Comparison of ENCODE assay signal across 29 mouse cellular contexts in the genomic region with DNA sequence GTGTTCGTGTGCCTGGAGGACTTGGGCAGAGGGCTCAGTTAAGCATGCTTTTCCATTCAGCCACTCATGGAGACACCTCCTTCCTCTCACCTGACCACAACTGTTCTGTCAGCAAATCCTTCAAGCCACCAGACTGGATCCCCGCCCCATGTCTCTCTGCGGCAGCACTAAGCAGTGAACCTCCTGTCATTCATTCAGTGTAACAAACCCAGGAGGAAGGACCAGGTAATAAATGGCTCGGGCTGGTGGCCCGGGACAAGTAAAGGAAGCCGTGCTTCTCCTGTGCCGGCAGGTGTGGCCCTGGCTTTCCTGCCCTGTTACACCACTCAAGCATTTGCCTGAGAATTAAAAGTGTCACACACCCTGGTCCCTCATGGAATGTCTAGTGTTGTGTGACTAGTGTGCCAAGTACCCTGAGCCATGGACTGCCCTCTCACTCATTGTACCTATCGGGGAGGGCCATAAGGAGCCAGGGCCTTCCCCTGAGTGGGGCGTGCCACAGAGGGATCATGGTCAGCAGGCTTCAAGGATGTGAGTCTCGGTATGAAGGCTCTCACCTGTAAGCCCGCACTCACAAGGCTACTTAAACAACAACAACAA.
DNase-seq lines count a peak whose midpoint lies in the region; ATAC-seq and TF ChIP-seq lines count a peak whose summit lies in the region.
"Had no signal": no experiment of that assay in that cellular context is flagged by ENCODE, and none has a peak within 500 bp of the region (broad histone marks: within the 10 kb centered on the region; RNA-seq: fewer than 3 reads in every experiment).

No protein-coding gene starts in this region.

- DNase-seq in lung, adult 18-20 months: peak; percentile 54 to 71
- DNase-seq in lung, postnatal 0 days (ENCODE audit: low spot score): peak; percentile 88
- DNase-seq in lung, postnatal 4 days: peak; percentile 19 to 63
- DNase-seq in urinary bladder, postnatal 36 days (ENCODE audit: low spot score in 2 of 2): no peak
- no peak for DNase-seq in right cerebral cortex, postnatal 10 days (ENCODE audit: low spot score in 2 of 2)
- no peak for DNase-seq in liver, postnatal 0 days
- DNase-seq: adrenal gland, postnatal 14 days; cerebellum, adult 11 months; cerebellum, adult 9-10 months; cerebellum, postnatal 36 days; heart, adult 2 months; heart, postnatal 10 days; kidney, adult 2 months; kidney, postnatal 14 days; thymus, postnatal 14 days had no signal

- TF ChIP-seq EP300 in lung, postnatal 0 days (IDR thresholded peaks at IDR 0.05): peak; percentile 75
- TF ChIP-seq EP300 in liver, postnatal 0 days (IDR thresholded peaks at IDR 0.05; ENCODE audit: low read depth): no peak

- H3K9me3 ChIP-seq in intestine, embryonic 16.5 days (ENCODE audit: control insufficient read depth, low read length): no peaks in the 10 kb centered on the region
- H3K9me3 ChIP-seq in lung, postnatal 0 days (ENCODE audit: low read length): no peaks in the 10 kb centered on the region
- no peaks in the 10 kb centered on the region for H3K9me3 ChIP-seq in kidney, embryonic 16.5 days (ENCODE audit: low read length)
- no peaks in the 10 kb centered on the region for H3K9me3 ChIP-seq in liver, postnatal 0 days (ENCODE audit: low read length)
- H3K9me3 ChIP-seq: embryonic facial prominence, embryonic 13.5 days; forebrain, embryonic 10.5 days; heart, embryonic 13.5 days; limb, embryonic 10.5 days; limb, embryonic 15.5 days; midbrain, embryonic 12.5 days; neural tube, embryonic 12.5 days had no signal

- H3K4me3 ChIP-seq in intestine, embryonic 16.5 days (ENCODE audit: low read length): no peak overlapping the region
- H3K4me3 ChIP-seq in lung, postnatal 0 days (ENCODE audit: low read depth, low read length): no peak overlapping the region
- H3K4me3 ChIP-seq in kidney, embryonic 16.5 days (ENCODE audit: low read length): no peak overlapping the region
- H3K4me3 ChIP-seq in liver, postnatal 0 days (ENCODE audit: low read depth, low read length): no peak overlapping the region
- H3K4me3 ChIP-seq: embryonic facial prominence, embryonic 13.5 days; forebrain, embryonic 10.5 days; heart, adult 2 months; heart, embryonic 13.5 days; limb, embryonic 10.5 days; limb, embryonic 15.5 days; midbrain, embryonic 12.5 days; myocyte; neural tube, embryonic 12.5 days had no signal

- no peak overlapping the region for H3K9ac ChIP-seq in intestine, embryonic 16.5 days (ENCODE audit: low read depth, low read length)
- H3K9ac ChIP-seq in lung, postnatal 0 days (replicated peaks; ENCODE audit: low read depth): no peak overlapping the region
- no peak overlapping the region for H3K9ac ChIP-seq in kidney, embryonic 16.5 days (replicated peaks; ENCODE audit: low read length)
- H3K9ac ChIP-seq in liver, postnatal 0 days (replicated peaks): no peak overlapping the region
- H3K9ac ChIP-seq: embryonic facial prominence, embryonic 13.5 days; heart, embryonic 13.5 days; hindbrain, embryonic 14.5 days; limb, embryonic 15.5 days; liver, embryonic 14.5 days; midbrain, embryonic 12.5 days; neural tube, embryonic 12.5 days had no signal

- H3K27ac ChIP-seq in intestine, embryonic 16.5 days (ENCODE audit: low read length): no peak overlapping the region
- H3K27ac ChIP-seq in lung, postnatal 0 days (ENCODE audit: low read length): peak overlapping the region; percentile 73; the same call in 1 of the 2 replicates
- H3K27ac ChIP-seq in kidney, embryonic 16.5 days (ENCODE audit: low read length): no peak overlapping the region
- no peak overlapping the region for H3K27ac ChIP-seq in liver, postnatal 0 days (ENCODE audit: low read depth)
- H3K27ac ChIP-seq: embryonic facial prominence, embryonic 13.5 days; forebrain, embryonic 10.5 days; heart, adult 2 months; heart, embryonic 13.5 days; hindbrain, embryonic 14.5 days; limb, embryonic 10.5 days; limb, embryonic 15.5 days; liver, embryonic 14.5 days; midbrain, embryonic 12.5 days; neural tube, embryonic 12.5 days had no signal

- no peaks in the 10 kb centered on the region for H3K36me3 ChIP-seq in intestine, embryonic 16.5 days (ENCODE audit: control insufficient read depth, insufficient read depth, low read length)
- no peaks in the 10 kb centered on the region for H3K36me3 ChIP-seq in lung, postnatal 0 days (ENCODE audit: insufficient read depth, low read length)
- H3K36me3 ChIP-seq in kidney, embryonic 16.5 days (ENCODE audit: insufficient read depth, low read length): no peaks in the 10 kb centered on the region
- H3K36me3 ChIP-seq in liver, postnatal 0 days (replicated peaks; ENCODE audit: insufficient read depth, low read length): no peaks in the 10 kb centered on the region
- H3K36me3 ChIP-seq: embryonic facial prominence, embryonic 13.5 days; forebrain, embryonic 10.5 days; heart, embryonic 13.5 days; limb, embryonic 10.5 days; limb, embryonic 15.5 days; midbrain, embryonic 12.5 days; neural tube, embryonic 12.5 days had no signal

- peak; percentile 70 for ATAC-seq in intestine, embryonic 16.5 days
- peak; percentile 98 for ATAC-seq in lung, postnatal 0 days
- no peak for ATAC-seq in kidney, embryonic 16.5 days (ENCODE audit: low FRiP score, low TSS enrichment)
- ATAC-seq in liver, postnatal 0 days: no peak
- ATAC-seq: CD4-positive, CD25-positive, alpha-beta regulatory T cell, adult 4 months; forebrain, embryonic 16.5 days had no signal

- H3K4me2 ChIP-seq in intestine, embryonic 16.5 days (ENCODE audit: low read depth, low read length): no peak overlapping the region
- H3K4me2 ChIP-seq in lung, postnatal 0 days (replicated peaks; ENCODE audit: low read depth, low read length): no peak overlapping the region
- no peak overlapping the region for H3K4me2 ChIP-seq in kidney, embryonic 16.5 days (replicated peaks; ENCODE audit: low read depth, low read length)
- H3K4me2 ChIP-seq in liver, postnatal 0 days (ENCODE audit: low read depth, low read length): no peak overlapping the region
- H3K4me2 ChIP-seq: embryonic facial prominence, embryonic 13.5 days; heart, embryonic 13.5 days; hindbrain, embryonic 14.5 days; limb, embryonic 15.5 days; midbrain, embryonic 12.5 days; neural tube, embryonic 12.5 days had no signal

- WGBS in intestine, embryonic 16.5 days: 66% methylated on average over 11 of the region's 11 CpGs
- WGBS in lung, postnatal 0 days: 52% methylated on average over 11 of the region's 11 CpGs
- WGBS in kidney, embryonic 16.5 days: 77% methylated on average over 11 of the region's 11 CpGs
- 75% methylated on average over 11 of the region's 11 CpGs for WGBS in liver, postnatal 0 days (ENCODE audit: insufficient replicate concordance)

- peak; percentile 24; the same call in 1 of the 2 replicates for TF ChIP-seq CTCF in lung, postnatal 0 days (IDR thresholded peaks at IDR 0.05)
- no peak for TF ChIP-seq CTCF in liver, postnatal 0 days (IDR thresholded peaks at IDR 0.05; ENCODE audit: low read depth)

- H3K27me3 ChIP-seq in intestine, embryonic 16.5 days (replicated peaks; ENCODE audit: control insufficient read depth, insufficient read depth, low read length): no peaks in the 10 kb centered on the region
- H3K27me3 ChIP-seq in lung, postnatal 0 days (replicated peaks; ENCODE audit: insufficient read depth, low read length): no peaks in the 10 kb centered on the region
- H3K27me3 ChIP-seq in kidney, embryonic 16.5 days (ENCODE audit: insufficient read depth, low read length): no peaks in the 10 kb centered on the region
- H3K27me3 ChIP-seq in liver, postnatal 0 days (ENCODE audit: insufficient read depth, low read length): no peaks in the 10 kb centered on the region
- H3K27me3 ChIP-seq: embryonic facial prominence, embryonic 13.5 days; limb, embryonic 15.5 days; neural tube, embryonic 12.5 days had no signal

- no peaks in the 10 kb centered on the region for H3K4me1 ChIP-seq in intestine, embryonic 16.5 days (ENCODE audit: control insufficient read depth, insufficient read depth, low read length)
- no peaks in the 10 kb centered on the region for H3K4me1 ChIP-seq in lung, postnatal 0 days (ENCODE audit: insufficient read depth, low read depth, low read length)
- H3K4me1 ChIP-seq in kidney, embryonic 16.5 days (ENCODE audit: insufficient read depth, low read length): no peaks in the 10 kb centered on the region
- H3K4me1 ChIP-seq in liver, postnatal 0 days (ENCODE audit: insufficient read depth): no peaks in the 10 kb centered on the region
- H3K4me1 ChIP-seq: embryonic facial prominence, embryonic 13.5 days; limb, embryonic 10.5 days; limb, embryonic 15.5 days; midbrain, embryonic 12.5 days; neural tube, embryonic 12.5 days had no signal

Comparison
In these comparisons a context has a peak if more than half of its experiments do, and no peak if none do; other contexts are left out.
1. ATAC-seq: peak in intestine, embryonic 16.5 days (single experiment) and lung, postnatal 0 days (single experiment); none in kidney, embryonic 16.5 days (single experiment) and liver, postnatal 0 days (single experiment).
2. DNase-seq: peak in lung, adult 18-20 months (2 of 2), lung, postnatal 0 days (single experiment) and lung, postnatal 4 days (2 of 2); none in urinary bladder, postnatal 36 days (0 of 2), right cerebral cortex, postnatal 10 days (0 of 2) and liver, postnatal 0 days (single experiment).